Mouse (Mus musculus): ENCODE measurements at regions not wholly inside any gene's neighbourhood (a gene's known extent, or its start where the extent isn't known, plus 50 kb on each side); places are given as distances from the start of the nearest gene placed in this dataset.
A peak's percentile ranks its signal among the peaks of the same experiment; 100 is the strongest.

DNA sequence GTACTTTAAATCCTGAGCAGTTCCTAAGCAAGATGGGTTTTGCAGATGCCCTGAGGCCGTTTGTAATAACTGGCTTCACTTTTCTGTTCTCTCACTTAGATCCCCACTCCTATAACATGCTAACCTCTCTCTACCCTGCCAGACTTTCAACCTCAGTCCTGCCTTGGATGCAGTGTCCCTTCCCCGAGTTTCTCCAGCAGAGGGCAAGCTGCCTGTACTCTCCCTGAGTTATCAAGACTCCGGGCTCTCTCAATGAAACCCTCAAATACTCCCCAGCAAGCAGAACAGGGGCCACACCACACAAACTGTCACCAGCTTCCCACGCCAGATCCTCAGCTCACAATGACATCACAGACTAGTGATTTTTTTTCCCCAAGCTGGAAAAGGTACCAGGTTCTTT is 142.0 kb upstream of the Fer start:
- peak; percentile 29 for TF ChIP-seq CTCF (conservative IDR thresholded peaks at IDR 0.05; ENCODE audit: low read length)
- TF ChIP-seq POU5F1 (IDR thresholded peaks at IDR 0.05; ENCODE audit: borderline replicate concordance, low read length) = no peak
